Mouse (Mus musculus) embryonic facial prominence, embryonic 14.5 days (tissue): ENCODE data around the gene 1110051M20Rik. TPM values are rescaled to one million over a fixed set of nuclear protein-coding genes. Genes with fewer than 3 reads are reported as not detected.
A peak's percentile ranks its signal among the peaks of the same experiment; 100 is the strongest.
"Not testable (repeated sequence)": the region's sequence is repeated elsewhere in the genome, so short reads cannot be mapped to it uniquely, and the experiment has no call there.

Source experiments
- ATAC-seq: fragments of 200-750 bp; cut with Nextera tagmentation; 2 replicates; pipeline ENCODE4 v1.8.0; 2017; ENCODE audit warnings: low read depth, moderate number of reproducible peaks, moderate TSS enrichment
- DNase-seq: peaks from one replicate; pipeline ENCODE4 v3.0.0-alpha.2; 2015; ENCODE audit warnings: low spot score
- H3K27ac ChIP-seq: fragments of 300-500 bp; sonication (generic); replicated peaks from 2 replicates; pipeline ENCODE4 v1.5.1; 2014; ENCODE audit warnings: low read depth, mild to moderate bottlenecking, low read length, moderate library complexity
- H3K27me3 ChIP-seq: fragments of 300-500 bp; sonication (generic); replicated peaks from 2 replicates; pipeline ENCODE4 v1.6.1; 2014; ENCODE audit warnings: low read length; ENCODE audit not compliant: control insufficient read depth, insufficient read depth
- H3K36me3 ChIP-seq: fragments of 300-500 bp; sonication (generic); 2 replicates; pipeline ENCODE4 v1.6.1; 2014; ENCODE audit warnings: low read length, mixed read lengths; ENCODE audit not compliant: control insufficient read depth, insufficient read depth
- H3K4me1 ChIP-seq: fragments of 300-500 bp; sonication (generic); 2 replicates; pipeline ENCODE4 v1.6.1; 2014; ENCODE audit warnings: antibody characterized with exemption, low read length; ENCODE audit not compliant: control insufficient read depth, insufficient read depth
- H3K4me2 ChIP-seq: fragments of 300-500 bp; sonication (generic); 2 replicates; pipeline ENCODE4 v1.6.1; 2014; ENCODE audit warnings: low read depth, mild to moderate bottlenecking, low read length, moderate library complexity, mixed read lengths
- H3K4me3 ChIP-seq: fragments of 300-500 bp; sonication (generic); 2 replicates; pipeline ENCODE4 v1.5.1; 2014; ENCODE audit warnings: low read depth, mild to moderate bottlenecking, low read length
- H3K9ac ChIP-seq: fragments of 300-500 bp; sonication (generic); 2 replicates; pipeline ENCODE4 v1.6.1; 2014; ENCODE audit warnings: low read depth, mild to moderate bottlenecking, low read length, moderate library complexity, mixed read lengths
- H3K9me3 ChIP-seq: fragments of 300-500 bp; sonication (generic); 2 replicates; pipeline ENCODE4 v1.6.1; 2016; ENCODE audit warnings: low read length; ENCODE audit not compliant: control insufficient read depth
- WGBS: fragments of 180-500 bp; shearing (Covaris S2); extraction: QIAGEN DNeasy Blood & Tissue Kit; methylation state at CpG from one replicate; pipeline ENCODE4 v1.1.7; 2014; 5-methylcytosine and 5-hydroxymethylcytosine counted together
- microRNA-seq: library from miRNA; unstranded; fragments of <30 nt; microRNA quantifications from one replicate; pipeline ENCODE4, GENCODE M21; 2016; ENCODE audit warnings: borderline number of aligned reads
- polyA plus RNA-seq: library from polyadenylated mRNA; unstranded; fragments of >200 nt; fragmentation: Nextera tagmentation; extraction: Ambion mirVana; gene quantifications from 2 replicates; pipeline ENCODE4 v1.2.1, GENCODE M21; 2014

The 1110051M20Rik gene
- polyA plus RNA-seq, 1 experiment from 2014 or later, result 56.0 TPM

GRCm38 (mm10) chr2:91244557-91245228 is 199.8 kb downstream of the 1110051M20Rik start:
- no peak for DNase-seq
- Histone ChIP-seq H3K9ac (no peak overlapping the region), H3K36me3 (no peaks in the 10 kb centered on the region), H3K4me2 (no peak overlapping the region), H3K4me1 (no peaks in the 10 kb centered on the region), H3K27ac (no peak overlapping the region), H3K9me3 (no peaks in the 10 kb centered on the region), H3K27me3 (no peaks in the 10 kb centered on the region), H3K4me3 (no peak overlapping the region)
- 81% methylated on average over 5 of the region's 5 CpGs for WGBS
- ATAC-seq, result no peak

GRCm38 (mm10) chr2:91243416-91243815 is 201.1 kb downstream of the 1110051M20Rik start:
- Histone ChIP-seq H3K9ac (no peak overlapping the region), H3K36me3 (no peaks in the 10 kb centered on the region), H3K4me2 (no peak overlapping the region), H3K9me3 (no peaks in the 10 kb centered on the region), H3K4me3 (no peak overlapping the region), H3K27ac (no peak overlapping the region), H3K27me3 (no peaks in the 10 kb centered on the region), H3K4me1 (no peaks in the 10 kb centered on the region)
- peak; percentile 84 for ATAC-seq
- WGBS, result 43% methylated on average over 3 of the region's 3 CpGs
- DNase-seq, result peak; percentile 82

- DNase-seq, result no peak
- H3K4me1 ChIP-seq, result no peaks in the 10 kb centered on the region
- H3K27me3 ChIP-seq, result no peaks in the 10 kb centered on the region
- no peak for ATAC-seq
- no peak overlapping the region for H3K4me3 ChIP-seq
- H3K4me2 ChIP-seq, result no peak overlapping the region
- WGBS, result 64% methylated on average over 5 of the region's 5 CpGs
- H3K27ac ChIP-seq, result no peak overlapping the region
- no peaks in the 10 kb centered on the region for H3K36me3 ChIP-seq
- H3K9me3 ChIP-seq, result no peaks in the 10 kb centered on the region
- no peak overlapping the region for H3K9ac ChIP-seq
Observed at GRCm38 (mm10) chr2:91242547-91242946, 202.0 kb downstream of the 1110051M20Rik start.

GRCm38 (mm10) chr2:91237511-91238080 is 206.9 kb downstream of the 1110051M20Rik start:
- H3K27me3 ChIP-seq, H3K9me3 ChIP-seq, DNase-seq, H3K4me1 ChIP-seq, H3K36me3 ChIP-seq: not testable (repeated sequence)
- WGBS, result 19% methylated on average over 4 of the region's 4 CpGs
- Histone ChIP-seq H3K27ac (peak overlapping the region; percentile 88), H3K9ac (peak overlapping the region; percentile 72), H3K4me2 (peak overlapping the region; percentile 79), H3K4me3 (peak overlapping the region; percentile 59)
- ATAC-seq, result peak; percentile 38

DNA sequence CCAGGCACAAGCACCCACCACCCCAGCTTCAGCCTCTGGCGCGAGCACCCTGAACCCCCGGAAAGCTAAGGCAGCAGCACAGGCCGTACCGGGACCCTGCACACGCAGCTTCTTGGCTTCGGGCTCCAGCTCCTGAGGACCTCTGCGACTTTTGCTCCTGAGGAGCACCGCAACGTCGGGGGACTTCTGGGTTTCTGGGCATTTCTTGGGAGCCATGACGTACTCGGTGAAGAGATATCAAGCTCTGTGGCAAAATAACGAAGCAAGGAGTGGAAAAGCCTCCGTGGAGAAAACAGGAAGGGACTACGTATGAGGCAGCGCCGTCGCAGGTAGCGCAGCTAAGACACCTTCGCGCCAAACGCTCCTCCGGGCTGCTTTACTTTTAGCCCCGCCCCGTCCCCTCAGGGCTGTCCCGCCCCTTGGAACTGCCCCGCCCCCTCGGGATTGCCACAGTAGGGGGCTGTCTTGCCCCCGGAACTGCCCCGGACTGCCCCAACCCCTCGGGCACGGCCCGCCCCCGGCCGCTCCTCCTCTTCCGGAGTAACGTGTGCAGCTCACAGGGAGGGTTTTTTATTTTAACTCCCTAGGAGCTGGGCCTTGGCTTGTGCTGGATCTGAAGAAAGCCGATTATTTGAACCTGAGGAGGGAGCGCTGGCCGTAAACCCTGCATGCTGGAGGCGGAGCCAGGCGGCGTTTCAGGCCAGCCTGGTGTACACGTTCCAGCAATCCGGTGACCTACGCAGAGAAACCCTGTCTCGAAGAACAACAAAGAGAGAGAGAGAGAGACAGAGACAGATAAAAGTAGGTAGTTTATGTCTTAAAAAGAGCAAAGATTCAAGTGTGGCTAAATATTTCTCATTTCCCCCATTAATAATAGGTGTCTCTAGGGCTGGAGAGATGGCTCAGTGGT is 207.6 kb downstream of the 1110051M20Rik start, which contains the start of gene Ddb2:
Ddb2 (minus strand) TSS at position 382 of the 910 bp plus-strand sequence.
- Histone ChIP-seq H3K9me3 (no peaks in the 10 kb centered on the region), H3K27ac (peak within 1 kb of the TSS; percentile 88), H3K27me3 (no peaks in the 10 kb centered on the region), H3K9ac (peak within 1 kb of the TSS; percentile 72), H3K36me3 (0 out of 2 replicates have a peak, but pooled peaks cover 14% of the 10 kb centered on the region), H3K4me3 (peak within 1 kb of the TSS; percentile 59), H3K4me2 (peak within 1 kb of the TSS; percentile 79), H3K4me1 (peaks cover 6% of the 10 kb centered on the region; the same call in 1 of the 2 replicates)
- 2% methylated on average over 41 of the region's 48 CpGs for WGBS
- ATAC-seq (peak; percentile 99), DNase-seq (peak; percentile 98)

DNA sequence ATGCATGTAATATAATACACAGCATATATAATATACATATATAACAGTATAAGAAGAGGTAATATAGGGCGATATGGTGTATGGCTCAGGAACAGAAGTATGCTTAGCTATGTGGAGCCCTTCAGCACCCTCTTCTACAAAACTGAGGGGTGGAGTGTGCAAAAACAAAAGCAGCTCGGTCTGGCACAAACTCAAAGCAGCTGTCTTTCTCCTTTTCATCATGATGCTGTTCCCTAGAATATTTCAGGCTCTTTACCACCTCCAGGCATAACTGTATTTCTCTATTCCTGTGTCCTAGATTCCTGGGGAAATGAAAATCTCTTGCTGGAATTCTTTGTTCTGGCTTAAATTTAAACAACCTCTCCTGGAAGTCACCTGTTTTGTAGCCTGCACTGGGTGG is 214.8 kb downstream of the 1110051M20Rik start:
- Histone ChIP-seq H3K27me3 (no peaks in the 10 kb centered on the region), H3K4me3 (no peak overlapping the region), H3K4me1 (no peaks in the 10 kb centered on the region), H3K36me3 (peaks cover 21% of the 10 kb centered on the region; the same call in 1 of the 2 replicates), H3K9me3 (no peaks in the 10 kb centered on the region), H3K4me2 (no peak overlapping the region), H3K27ac (no peak overlapping the region), H3K9ac (no peak overlapping the region)
- DNase-seq (no peak), ATAC-seq (no peak)
- WGBS, result 49% methylated on average over 2 of the region's 2 CpGs

Small RNAs within 50 kb of the gene (microRNA-seq; reads per million reads assigned to microRNA genes)
- not detected for gene Gm22071

Other genes starting within 250 kb of the 1110051M20Rik start
- 1.5 and 2.7 TPM in 2 replicates for gene Nr1h3, start 241.9 kb downstream of the 1110051M20Rik start, polyA plus RNA-seq
- 29.4 and 32.3 TPM in 2 replicates for gene Acp2, start 241.8 kb downstream of the 1110051M20Rik start, polyA plus RNA-seq
- gene Ddb2, start 207.7 kb downstream of the 1110051M20Rik start, polyA plus RNA-seq, result 14.1 and 16.3 TPM in 2 replicates
- gene Pacsin3, start 188.8 kb downstream of the 1110051M20Rik start, polyA plus RNA-seq, result 59.9 and 64.3 TPM in 2 replicates
- 68.1 and 79.3 TPM in 2 replicates for gene Arfgap2, start 179.7 kb downstream of the 1110051M20Rik start, polyA plus RNA-seq
- 7.3 and 7.6 TPM in 2 replicates for gene Lrp4, start 12.8 kb upstream of the 1110051M20Rik start, polyA plus RNA-seq
- 65.7 and 75.8 TPM in 2 replicates for gene Ckap5, start 82.1 kb upstream of the 1110051M20Rik start, polyA plus RNA-seq
- 2.0 and 2.1 TPM in 2 replicates for gene F2, start 191.7 kb upstream of the 1110051M20Rik start, polyA plus RNA-seq
- 4.0 and 5.0 TPM in 2 replicates for gene Zfp408, start 205.1 kb upstream of the 1110051M20Rik start, polyA plus RNA-seq
- gene Arhgap1, start 205.2 kb upstream of the 1110051M20Rik start, polyA plus RNA-seq, result 117 and 120 TPM in 2 replicates